Mouse (Mus musculus) erythroid progenitor cell, adult 5-6 weeks (primary cell): ENCODE measurements around the gene Gatd1. TPM values are rescaled to one million over a fixed set of nuclear protein-coding genes. Genes with fewer than 3 reads are reported as not detected.

Experiments used
- ATAC-seq: replicated peaks from 2 replicates; pipeline ENCODE4 v1.8.0; 2016; ENCODE audit warnings: moderate number of reproducible peaks, mild to moderate bottlenecking, moderate TSS enrichment, inconsistent platforms; ENCODE audit not compliant: poor library complexity, low FRiP score, severe bottlenecking
- total RNA-seq, 2 experiments: library from RNA; stranded (forward) in 1 of 2; stranded (reverse) in 1 of 2; fragments of 150-400 nt in 1 of 2; fragments of 186-747, 209-891 nt in 1 of 2; gene quantifications; 2 replicates each; pipeline versions ENCODE4 v1.2.3 to v1.2.4; 2015 to 2017; ENCODE audit warnings: low replicate concordance in 2 of 2

Gene Gatd1
- total RNA-seq, 2 experiments from 2014 or later: 3.4 to 9.2 TPM

DNA sequence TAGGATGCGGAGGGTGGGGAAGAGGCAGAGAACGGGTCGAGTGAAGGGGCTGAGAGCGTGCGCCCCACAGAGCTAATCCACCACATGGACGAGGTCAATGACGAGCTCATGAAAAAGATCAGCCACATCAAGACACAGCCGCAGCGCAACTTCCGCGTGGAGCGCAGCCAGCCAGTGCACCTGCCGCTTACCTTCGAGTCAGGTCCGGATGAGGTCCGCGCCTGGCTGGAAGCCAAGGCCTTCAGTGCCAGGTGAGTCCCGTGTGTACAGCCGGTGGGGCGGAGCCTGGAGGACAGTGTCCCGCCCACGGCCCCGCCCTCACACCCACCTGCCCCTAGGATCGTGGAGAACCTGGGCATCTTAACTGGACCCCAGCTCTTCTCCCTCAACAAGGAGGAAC is 52.4 kb downstream of the Gatd1 start:
- no peak for ATAC-seq

Other genes starting within 250 kb of the Gatd1 start
- 9.6 and 16.2 TPM in 2 replicates for gene Rnh1, start 241.3 kb downstream of the Gatd1 start, total RNA-seq (2015; ENCODE audit: low replicate concordance)
- gene Rnh1, start 241.3 kb downstream of the Gatd1 start, total RNA-seq (2017; ENCODE audit: low replicate concordance): 3.7 and 20.5 TPM in 2 replicates
- gene Hras, start 220.1 kb downstream of the Gatd1 start, total RNA-seq (2015; ENCODE audit: low replicate concordance): 39.8 and 94.4 TPM in 2 replicates
- gene Hras, start 220.1 kb downstream of the Gatd1 start, total RNA-seq (2017; ENCODE audit: low replicate concordance): 40.5 and 47.2 TPM in 2 replicates
- 8.3 and 8.8 TPM in 2 replicates for gene Lrrc56, start 220.0 kb downstream of the Gatd1 start, total RNA-seq (2015; ENCODE audit: low replicate concordance)
- gene Lrrc56, start 220.0 kb downstream of the Gatd1 start, total RNA-seq (2017; ENCODE audit: low replicate concordance): 3.6 and 5.8 TPM in 2 replicates
- 1.8 TPM in 1 of 2 replicates, not detected in the other for gene Lmntd2, start 200.1 kb downstream of the Gatd1 start, total RNA-seq (2015; ENCODE audit: low replicate concordance)
- gene Lmntd2, start 200.1 kb downstream of the Gatd1 start, total RNA-seq (2017; ENCODE audit: low replicate concordance): 2.2 TPM in 1 of 2 replicates, not detected in the other
- 33.1 and 33.9 TPM in 2 replicates for gene Rassf7, start 198.3 kb downstream of the Gatd1 start, total RNA-seq (2015; ENCODE audit: low replicate concordance)
- 10.9 and 13.4 TPM in 2 replicates for gene Rassf7, start 198.3 kb downstream of the Gatd1 start, total RNA-seq (2017; ENCODE audit: low replicate concordance)
- gene Phrf1, start 185.4 kb downstream of the Gatd1 start, total RNA-seq (2015; ENCODE audit: low replicate concordance): 80.1 and 114 TPM in 2 replicates
- 63.5 and 90.0 TPM in 2 replicates for gene Phrf1, start 185.4 kb downstream of the Gatd1 start, total RNA-seq (2017; ENCODE audit: low replicate concordance)
- 52.8 and 81.4 TPM in 2 replicates for gene Irf7, start 147.7 kb downstream of the Gatd1 start, total RNA-seq (2015; ENCODE audit: low replicate concordance)
- 68.6 and 76.5 TPM in 2 replicates for gene Irf7, start 147.7 kb downstream of the Gatd1 start, total RNA-seq (2017; ENCODE audit: low replicate concordance)
- gene Cdhr5, start 137.3 kb downstream of the Gatd1 start, total RNA-seq (2015; ENCODE audit: low replicate concordance): not detected in 2 replicates
- not detected in 2 replicates for gene Cdhr5, start 137.3 kb downstream of the Gatd1 start, total RNA-seq (2017; ENCODE audit: low replicate concordance)
- not detected in 2 replicates for gene Sct, start 135.0 kb downstream of the Gatd1 start, total RNA-seq (2015; ENCODE audit: low replicate concordance)
- gene Sct, start 135.0 kb downstream of the Gatd1 start, total RNA-seq (2017; ENCODE audit: low replicate concordance): not detected in 2 replicates
- not detected in 2 replicates for gene Drd4, start 122.1 kb downstream of the Gatd1 start, total RNA-seq (2015; ENCODE audit: low replicate concordance)
- not detected in 2 replicates for gene Drd4, start 122.1 kb downstream of the Gatd1 start, total RNA-seq (2017; ENCODE audit: low replicate concordance)
- gene Deaf1, start 86.4 kb downstream of the Gatd1 start, total RNA-seq (2015; ENCODE audit: low replicate concordance): 46.5 and 55.8 TPM in 2 replicates
- gene Deaf1, start 86.4 kb downstream of the Gatd1 start, total RNA-seq (2017; ENCODE audit: low replicate concordance): 26.2 and 40.8 TPM in 2 replicates
- 13.4 and 26.7 TPM in 2 replicates for gene Tmem80, start 86.4 kb downstream of the Gatd1 start, total RNA-seq (2015; ENCODE audit: low replicate concordance)
- 8.3 and 8.6 TPM in 2 replicates for gene Tmem80, start 86.4 kb downstream of the Gatd1 start, total RNA-seq (2017; ENCODE audit: low replicate concordance)
- gene Eps8l2, start 75.3 kb downstream of the Gatd1 start, total RNA-seq (2015; ENCODE audit: low replicate concordance): not detected in 2 replicates
- 1.4 TPM in 1 of 2 replicates, not detected in the other for gene Eps8l2, start 75.3 kb downstream of the Gatd1 start, total RNA-seq (2017; ENCODE audit: low replicate concordance)
- gene Taldo1, start 21.9 kb downstream of the Gatd1 start, total RNA-seq (2015; ENCODE audit: low replicate concordance): 108 and 138 TPM in 2 replicates
- 354 and 496 TPM in 2 replicates for gene Taldo1, start 21.9 kb downstream of the Gatd1 start, total RNA-seq (2017; ENCODE audit: low replicate concordance)
- not detected in 2 replicates for gene Cend1, start 15.4 kb upstream of the Gatd1 start, total RNA-seq (2015; ENCODE audit: low replicate concordance)
- gene Cend1, start 15.4 kb upstream of the Gatd1 start, total RNA-seq (2017; ENCODE audit: low replicate concordance): not detected in 2 replicates
- gene Slc25a22, start 23.8 kb upstream of the Gatd1 start, total RNA-seq (2015; ENCODE audit: low replicate concordance): 28.5 and 37.3 TPM in 2 replicates
- gene Slc25a22, start 23.8 kb upstream of the Gatd1 start, total RNA-seq (2017; ENCODE audit: low replicate concordance): 1.4 and 7.1 TPM in 2 replicates
- 34.2 and 34.4 TPM in 2 replicates for gene Pidd1, start 29.9 kb upstream of the Gatd1 start, total RNA-seq (2015; ENCODE audit: low replicate concordance)
- gene Pidd1, start 29.9 kb upstream of the Gatd1 start, total RNA-seq (2017; ENCODE audit: low replicate concordance): 14.0 and 19.1 TPM in 2 replicates
- 970 and 1,246 TPM in 2 replicates for gene Rplp2, start 33.2 kb upstream of the Gatd1 start, total RNA-seq (2015; ENCODE audit: low replicate concordance)
- 1,462 and 2,252 TPM in 2 replicates for gene Rplp2, start 33.2 kb upstream of the Gatd1 start, total RNA-seq (2017; ENCODE audit: low replicate concordance)
- gene Pnpla2, start 41.1 kb upstream of the Gatd1 start, total RNA-seq (2015; ENCODE audit: low replicate concordance): 14.7 and 19.8 TPM in 2 replicates
- 4.2 and 8.3 TPM in 2 replicates for gene Pnpla2, start 41.1 kb upstream of the Gatd1 start, total RNA-seq (2017; ENCODE audit: low replicate concordance)
- not detected in 2 replicates for gene Cracr2b, start 47.0 kb upstream of the Gatd1 start, total RNA-seq (2015; ENCODE audit: low replicate concordance)
- 3.3 TPM in 1 of 2 replicates, not detected in the other for gene Cracr2b, start 47.0 kb upstream of the Gatd1 start, total RNA-seq (2017; ENCODE audit: low replicate concordance)
- 16.6 and 20.1 TPM in 2 replicates for gene Cd151, start 53.3 kb upstream of the Gatd1 start, total RNA-seq (2015; ENCODE audit: low replicate concordance)
- gene Cd151, start 53.3 kb upstream of the Gatd1 start, total RNA-seq (2017; ENCODE audit: low replicate concordance): 24.1 and 30.7 TPM in 2 replicates
- 6.7 and 15.5 TPM in 2 replicates for gene Polr2l, start 61.0 kb upstream of the Gatd1 start, total RNA-seq (2015; ENCODE audit: low replicate concordance)
- 14.4 and 14.9 TPM in 2 replicates for gene Polr2l, start 61.0 kb upstream of the Gatd1 start, total RNA-seq (2017; ENCODE audit: low replicate concordance)
- gene Tspan4, start 61.1 kb upstream of the Gatd1 start, total RNA-seq (2015; ENCODE audit: low replicate concordance): 1.8 and 3.8 TPM in 2 replicates
- 2.2 and 8.0 TPM in 2 replicates for gene Tspan4, start 61.1 kb upstream of the Gatd1 start, total RNA-seq (2017; ENCODE audit: low replicate concordance)
- gene Chid1, start 125.7 kb upstream of the Gatd1 start, total RNA-seq (2015; ENCODE audit: low replicate concordance): 4.6 and 6.8 TPM in 2 replicates
- 6.8 and 10.8 TPM in 2 replicates for gene Chid1, start 125.7 kb upstream of the Gatd1 start, total RNA-seq (2017; ENCODE audit: low replicate concordance)
- gene Ap2a2, start 148.0 kb upstream of the Gatd1 start, total RNA-seq (2015; ENCODE audit: low replicate concordance): 71.7 and 96.2 TPM in 2 replicates
- gene Ap2a2, start 148.0 kb upstream of the Gatd1 start, total RNA-seq (2017; ENCODE audit: low replicate concordance): 108 and 150 TPM in 2 replicates
- gene Muc6, start 241.2 kb upstream of the Gatd1 start, total RNA-seq (2015; ENCODE audit: low replicate concordance): not detected in 2 replicates
- under 0.01 TPM in 1 of 2 replicates, not detected in the other for gene Muc6, start 241.2 kb upstream of the Gatd1 start, total RNA-seq (2017; ENCODE audit: low replicate concordance)